Mouse (Mus musculus) E14TG2a.4 (cell line): ENCODE data around the gene Itpr2.

Experiments used
- H3K27me3 ChIP-seq: 2 replicates; pipeline ENCODE4 v1.6.1; 2014; ENCODE audit warnings: low read length, control low read depth; ENCODE audit not compliant: insufficient read depth
- H3K36me3 ChIP-seq: 2 replicates; pipeline ENCODE4 v1.6.1; 2014; ENCODE audit warnings: low read length, control low read depth; ENCODE audit not compliant: insufficient read depth
- H3K4me1 ChIP-seq: replicated peaks from 2 replicates; pipeline ENCODE4 v1.6.1; 2014; ENCODE audit warnings: low read depth, low read length, control low read depth
- H3K4me3 ChIP-seq: replicated peaks from 2 replicates; pipeline ENCODE4 v1.5.1; 2014; ENCODE audit warnings: mild to moderate bottlenecking, low read length
- H3K9me3 ChIP-seq: 2 replicates; pipeline ENCODE4 v1.6.1; 2014; ENCODE audit warnings: low read length, control low read depth
- CTCF ChIP-seq: conservative IDR thresholded peaks from 2 replicates; pipeline ENCODE4 v1.5.1; 2014; ENCODE audit warnings: low read length
- NANOG ChIP-seq: IDR thresholded peaks from 2 replicates; pipeline ENCODE4 v1.6.1; 2014; ENCODE audit warnings: borderline replicate concordance, low read length, mixed read lengths
- POU5F1 ChIP-seq: IDR thresholded peaks from 2 replicates; pipeline ENCODE4 v1.6.1; 2014; ENCODE audit warnings: low read length, borderline replicate concordance

The Itpr2 gene

GRCm38 (mm10) chr6:146414094-146414493 lies 87.9 kb downstream of the Itpr2 start:
- Histone ChIP-seq H3K4me1 (peaks cover 8% of the 10 kb centered on the region; the same call in 1 of the 2 replicates), H3K27me3 (0 out of 2 replicates have a peak, but pooled peaks cover 4% of the 10 kb centered on the region), H3K36me3 (no peaks in the 10 kb centered on the region), H3K9me3 (0 out of 2 replicates have a peak, but pooled peaks cover 4% of the 10 kb centered on the region), H3K4me3 (no peak overlapping the region)
- TF ChIP-seq POU5F1 (no peak), CTCF (no peak), NANOG (no peak)

GRCm38 (mm10) chr6:146411446-146412070 lies 90.5 kb downstream of the Itpr2 start:
- TF ChIP-seq CTCF (no peak), POU5F1 (no peak), NANOG (no peak)
- Histone ChIP-seq H3K36me3 (no peaks in the 10 kb centered on the region), H3K27me3 (no peaks in the 10 kb centered on the region), H3K4me3 (no peak overlapping the region), H3K9me3 (0 out of 2 replicates have a peak, but pooled peaks cover 4% of the 10 kb centered on the region), H3K4me1 (peaks cover 8% of the 10 kb centered on the region; the same call in 1 of the 2 replicates)

- Histone ChIP-seq H3K9me3 (0 out of 2 replicates have a peak, but pooled peaks cover 4% of the 10 kb centered on the region), H3K4me3 (no peak overlapping the region), H3K36me3 (no peaks in the 10 kb centered on the region), H3K4me1 (peaks cover 8% of the 10 kb centered on the region; the same call in 1 of the 2 replicates), H3K27me3 (no peaks in the 10 kb centered on the region)
- no peak for TF ChIP-seq CTCF
- TF ChIP-seq NANOG, result no peak
These were observed 91.6 kb downstream of the Itpr2 start for GRCm38 (mm10) chr6:146410427-146410810.

GRCm38 (mm10) chr6:146409692-146410426 lies 92.2 kb downstream of the Itpr2 start:
- Histone ChIP-seq H3K9me3 (0 out of 2 replicates have a peak, but pooled peaks cover 4% of the 10 kb centered on the region), H3K4me1 (peaks cover 8% of the 10 kb centered on the region; the same call in 1 of the 2 replicates), H3K27me3 (no peaks in the 10 kb centered on the region), H3K4me3 (no peak overlapping the region), H3K36me3 (no peaks in the 10 kb centered on the region)
- TF ChIP-seq NANOG (no peak), CTCF (peak; percentile 93)

- Histone ChIP-seq H3K4me3 (no peak overlapping the region), H3K36me3 (no peaks in the 10 kb centered on the region), H3K9me3 (peaks cover 36% of the 10 kb centered on the region), H3K4me1 (peaks cover 3% of the 10 kb centered on the region; the same call in 1 of the 2 replicates), H3K27me3 (no peaks in the 10 kb centered on the region)
- TF ChIP-seq CTCF (peak; percentile 96), POU5F1 (no peak)
These were observed 96.6 kb downstream of the Itpr2 start for GRCm38 (mm10) chr6:146405380-146405779.

GRCm38 (mm10) chr6:146404876-146405275 lies 97.1 kb downstream of the Itpr2 start:
- Histone ChIP-seq H3K9me3 (peaks cover 36% of the 10 kb centered on the region), H3K4me3 (no peak overlapping the region), H3K27me3 (no peaks in the 10 kb centered on the region), H3K36me3 (no peaks in the 10 kb centered on the region), H3K4me1 (peaks cover 3% of the 10 kb centered on the region; the same call in 1 of the 2 replicates)
- no peak for TF ChIP-seq POU5F1
- TF ChIP-seq CTCF, result no peak
- TF ChIP-seq NANOG, result no peak

GRCm38 (mm10) chr6:146404156-146404555 lies 97.9 kb downstream of the Itpr2 start:
- H3K9me3 ChIP-seq, result peaks cover 36% of the 10 kb centered on the region
- no peaks in the 10 kb centered on the region for H3K36me3 ChIP-seq
- no peaks in the 10 kb centered on the region for H3K27me3 ChIP-seq
- H3K4me3 ChIP-seq, result no peak overlapping the region
- no peaks in the 10 kb centered on the region for H3K4me1 ChIP-seq
- no peak for TF ChIP-seq NANOG
- no peak for TF ChIP-seq CTCF
- TF ChIP-seq POU5F1, result no peak

GRCm38 (mm10) chr6:146402905-146403642 lies 98.9 kb downstream of the Itpr2 start:
- H3K4me3 ChIP-seq, result no peak overlapping the region
- peaks cover 36% of the 10 kb centered on the region for H3K9me3 ChIP-seq
- TF ChIP-seq NANOG, result no peak
- no peak for TF ChIP-seq CTCF
- TF ChIP-seq POU5F1, result no peak
- H3K4me1 ChIP-seq, result no peaks in the 10 kb centered on the region
- no peaks in the 10 kb centered on the region for H3K36me3 ChIP-seq
- 0 out of 2 replicates have a peak, but pooled peaks cover 2% of the 10 kb centered on the region for H3K27me3 ChIP-seq
